Mouse (Mus musculus) 3134 (cell line): ENCODE data around the gene Stra6l.
A peak's percentile ranks its signal among the peaks of the same experiment; 100 is the strongest.

Source experiments
- DNase-seq: peaks from one replicate; pipeline ENCODE4 v3.0.0-alpha.2; 2011; ENCODE audit warnings: low spot score; ENCODE audit not compliant: insufficient read length; ENCODE audit errors: extremely low read depth

The Stra6l gene

DNA sequence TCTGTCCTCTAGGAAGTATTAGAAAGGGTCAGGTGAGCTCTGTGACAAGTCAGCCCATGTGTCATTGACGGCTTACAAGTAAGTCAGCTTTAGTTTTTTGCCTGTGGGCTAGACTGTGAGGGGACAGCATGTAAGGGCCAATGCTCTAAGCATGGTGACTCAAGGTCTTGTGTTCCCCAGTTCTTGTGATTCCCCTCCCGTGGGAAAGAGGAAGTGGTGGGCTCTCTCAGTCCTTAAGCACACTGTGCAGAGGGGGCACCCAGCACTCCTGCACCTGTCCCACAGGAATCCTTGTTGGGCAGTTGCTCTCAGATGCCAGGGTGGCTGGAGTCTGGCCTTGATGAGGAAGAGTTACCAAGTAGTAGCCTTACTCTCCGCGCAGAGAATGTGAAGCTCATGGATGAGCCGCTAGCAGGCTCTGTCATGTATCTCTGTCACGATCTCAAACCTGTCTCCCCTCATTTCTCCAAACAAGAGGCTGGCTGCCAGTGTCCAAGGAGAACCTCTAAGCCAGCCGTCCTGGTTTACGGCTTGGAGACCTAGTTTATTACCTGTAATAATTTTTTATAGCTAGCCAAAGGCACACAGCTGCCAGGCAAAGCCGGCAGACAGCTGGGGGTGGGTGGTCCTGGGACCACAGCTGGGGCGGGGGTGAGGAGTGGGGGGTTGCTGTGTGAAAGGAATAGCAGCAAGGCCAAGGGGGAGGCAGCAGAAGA is at the start of gene Stra6l:
TSS of gene Stra6l (plus strand) at position 556 of the 716 bp plus-strand sequence.
- no peak for DNase-seq

GRCm38 (mm10) chr4:45798964-45799363 is 49.5 kb upstream of the Stra6l start, which contains the start of gene Aldh1b1:
Aldh1b1 (plus strand) TSS chr4:45799022.
- no peak for DNase-seq

DNA sequence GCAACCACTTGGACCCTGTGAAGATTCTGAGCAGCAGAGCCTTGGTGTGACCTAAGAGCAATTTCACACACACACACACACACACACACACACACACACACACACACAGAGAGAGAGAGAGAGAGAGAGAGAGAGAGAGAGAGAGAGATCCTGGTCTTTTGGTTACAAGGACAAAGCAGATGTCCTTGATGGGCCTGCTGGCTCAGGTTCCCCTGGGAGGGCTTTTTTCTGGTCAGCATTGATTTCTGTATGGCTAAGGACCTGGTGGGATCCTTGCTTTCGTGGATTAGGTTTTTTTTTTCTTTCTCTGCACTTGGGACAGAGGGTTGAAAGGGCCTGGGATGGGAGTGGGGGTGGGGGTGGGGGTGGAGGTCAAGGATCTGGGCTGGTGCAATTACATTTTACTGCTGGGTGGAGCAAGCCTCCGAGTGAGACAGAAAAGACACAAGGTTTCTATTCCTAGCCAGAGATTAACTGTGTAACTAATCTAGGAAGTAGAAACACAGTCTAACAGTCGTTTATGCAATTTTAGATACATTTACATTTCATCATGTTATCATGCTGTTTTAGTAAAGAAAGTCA is 48.4 kb upstream of the Stra6l start:
- no peak for DNase-seq

DNA sequence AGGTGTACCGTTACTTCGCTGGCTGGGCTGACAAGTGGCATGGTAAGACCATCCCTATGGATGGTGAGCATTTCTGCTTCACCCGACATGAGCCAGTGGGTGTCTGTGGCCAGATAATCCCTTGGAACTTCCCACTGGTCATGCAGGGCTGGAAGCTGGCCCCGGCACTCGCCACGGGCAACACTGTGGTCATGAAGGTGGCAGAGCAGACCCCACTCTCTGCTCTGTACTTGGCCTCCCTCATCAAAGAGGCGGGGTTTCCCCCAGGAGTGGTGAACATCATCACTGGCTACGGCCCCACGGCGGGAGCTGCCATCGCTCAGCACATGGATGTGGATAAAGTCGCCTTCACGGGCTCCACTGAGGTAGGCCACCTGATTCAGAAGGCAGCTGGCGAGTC is 45.6 kb upstream of the Stra6l start:
- DNase-seq = no peak

- no peak for DNase-seq
Observed at GRCm38 (mm10) chr4:45808034-45808433, 40.4 kb upstream of the Stra6l start.

DNA sequence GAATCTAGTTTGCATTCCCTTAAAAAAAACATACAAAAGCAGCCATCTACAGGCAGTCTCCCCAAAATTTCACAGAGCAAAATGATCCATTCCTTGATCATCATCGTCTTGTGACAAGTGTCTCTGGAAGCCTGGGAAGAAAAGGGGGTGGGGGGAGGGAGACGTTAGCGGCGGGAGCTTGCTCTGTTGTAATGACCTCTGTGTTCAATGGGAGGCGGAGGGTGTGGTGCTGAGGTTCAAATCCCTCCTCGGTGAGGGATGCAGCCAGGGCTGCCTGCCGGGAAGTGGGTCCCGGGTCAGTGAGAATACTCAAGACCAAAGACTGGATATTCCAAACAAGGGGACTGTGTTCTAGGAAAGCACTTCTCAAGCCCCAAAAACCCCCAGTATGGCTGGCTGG is 37.2 kb upstream of the Stra6l start:
- no peak for DNase-seq

- DNase-seq = no peak
Observed at GRCm38 (mm10) chr4:45815542-45815941, 32.9 kb upstream of the Stra6l start.

- DNase-seq = no peak
Observed at GRCm38 (mm10) chr4:45818814-45819207, 29.7 kb upstream of the Stra6l start.

- DNase-seq = no peak
Observed at GRCm38 (mm10) chr4:45819208-45819931, 29.1 kb upstream of the Stra6l start.

DNA sequence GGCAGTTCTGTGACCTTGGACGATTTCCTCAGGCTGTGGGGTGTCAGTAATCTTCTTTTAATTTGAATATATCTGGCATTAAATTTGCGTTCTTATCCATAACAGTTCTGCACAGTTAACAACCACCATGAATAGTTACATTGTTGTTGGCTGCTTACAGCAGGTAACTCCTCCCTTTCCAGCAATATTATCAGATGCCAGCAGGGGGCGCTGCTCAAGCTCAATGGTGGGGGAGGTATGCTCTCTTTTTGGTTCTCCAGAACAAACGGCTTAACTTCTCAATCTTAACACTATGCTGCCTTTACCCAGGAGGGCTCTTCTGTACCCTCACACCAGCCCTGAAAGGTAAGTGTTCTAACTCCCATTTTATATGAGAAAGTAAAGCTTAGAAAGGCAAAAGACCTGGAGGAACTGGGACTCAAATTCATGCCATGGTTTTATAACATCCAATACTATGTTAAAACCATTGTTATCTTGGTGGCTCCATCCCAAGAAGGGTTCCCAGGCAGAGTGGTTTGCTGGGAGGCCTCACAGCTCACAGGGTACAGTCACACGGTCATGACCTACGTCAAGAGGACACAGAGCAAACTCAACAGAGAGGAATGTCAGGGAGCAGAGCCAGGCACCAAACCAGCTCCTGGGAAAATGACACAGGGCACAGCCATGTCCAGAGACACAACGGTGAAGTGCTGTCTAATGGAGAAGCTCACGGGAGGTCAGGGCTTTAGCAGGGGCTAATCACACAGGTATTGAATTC is 28.2 kb upstream of the Stra6l start:
- DNase-seq = peak; percentile 47

DNA sequence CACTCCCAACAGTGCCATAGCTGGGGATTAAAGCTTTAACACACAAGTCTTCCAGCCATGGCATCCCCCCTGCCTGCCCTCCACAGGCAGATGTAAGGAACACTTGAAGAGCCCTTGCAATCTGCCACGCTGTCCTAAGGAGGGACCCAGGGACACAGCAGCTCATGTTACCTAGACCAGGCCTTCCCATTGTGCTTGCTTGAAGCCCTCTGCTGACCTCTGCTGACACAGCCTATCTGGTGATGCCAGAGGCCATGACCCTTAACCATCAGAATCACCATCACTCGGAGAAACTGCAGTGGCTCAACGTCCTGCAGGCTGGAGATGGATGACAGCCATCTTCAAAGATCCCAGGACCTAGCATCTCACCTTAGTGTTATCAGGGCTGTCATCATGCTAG is 26.5 kb upstream of the Stra6l start:
- DNase-seq = no peak

GRCm38 (mm10) chr4:45822781-45823575 is 25.5 kb upstream of the Stra6l start:
- DNase-seq = no peak

- DNase-seq = no peak
Observed at GRCm38 (mm10) chr4:45824049-45824760, 24.3 kb upstream of the Stra6l start.

GRCm38 (mm10) chr4:45824761-45825556 is 23.5 kb upstream of the Stra6l start:
- no peak for DNase-seq

- DNase-seq = no peak
Observed at GRCm38 (mm10) chr4:45826275-45827040, 22.0 kb upstream of the Stra6l start, which contains the start of gene Igfbpl1. Igfbpl1 (minus strand) TSS chr4:45826923.

DNA sequence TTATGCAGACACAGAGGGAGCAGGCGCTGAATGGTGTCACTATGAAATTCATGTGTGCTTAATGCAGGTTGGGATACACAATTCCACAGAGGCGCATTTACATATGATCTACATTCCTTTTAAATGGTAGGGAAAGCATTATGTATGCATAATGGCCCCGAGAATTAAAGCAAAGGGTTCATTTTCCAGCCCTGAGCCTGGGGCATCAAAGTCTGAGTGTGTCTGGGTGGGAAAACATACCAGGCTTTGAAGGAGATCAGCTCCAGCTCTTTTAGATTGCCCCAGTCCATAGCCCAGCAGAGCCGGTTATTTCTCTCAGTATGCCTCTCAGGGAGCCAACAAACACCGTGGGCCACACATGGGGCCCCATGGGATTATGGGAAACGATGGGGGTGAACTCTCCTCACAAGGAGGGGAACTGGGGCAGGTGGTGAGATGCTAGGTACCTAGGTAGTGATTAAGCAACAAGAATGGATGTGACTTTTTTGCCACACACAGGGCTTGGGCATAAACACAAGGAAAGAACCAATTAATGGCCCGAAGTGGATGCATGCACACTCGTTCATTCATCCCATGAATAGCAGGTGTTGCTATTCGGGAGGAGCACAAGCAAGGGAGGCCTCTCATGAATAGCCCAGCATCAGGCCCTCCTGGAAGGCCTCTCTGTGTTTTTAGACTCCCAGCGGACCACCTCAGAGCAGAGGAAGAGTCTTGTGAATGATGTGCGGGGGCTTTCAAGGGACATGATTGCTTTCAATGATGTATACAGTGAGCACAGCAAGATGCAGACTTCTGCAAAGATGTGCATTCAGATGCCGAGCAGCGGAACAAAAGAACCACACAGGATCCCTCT is 18.3 kb upstream of the Stra6l start:
- DNase-seq = no peak

DNA sequence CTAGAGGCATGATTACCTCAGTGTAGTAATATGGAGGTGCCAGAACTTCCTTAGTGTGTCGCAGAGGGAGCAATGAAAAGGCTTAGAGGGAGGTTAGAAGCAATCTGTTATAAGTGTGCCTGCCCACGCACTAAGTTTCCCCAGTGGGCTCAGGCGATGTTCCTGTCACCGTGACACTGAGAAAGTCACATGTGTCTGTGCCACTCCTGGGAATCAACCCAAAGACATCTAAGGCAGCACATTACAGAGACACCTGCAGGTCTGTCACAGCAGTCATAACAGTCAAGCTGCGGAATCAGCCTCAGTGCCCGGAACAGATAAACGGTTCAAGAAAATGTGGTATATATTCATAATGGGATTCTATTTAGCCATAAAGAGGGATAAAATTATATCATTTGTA is 16.5 kb upstream of the Stra6l start:
- no peak for DNase-seq
